Comparison of ENCODE assay signal across 9 mouse cellular contexts in genomic region chr10:12547037-12547625, GRCm38 (mm10).
A peak's percentile ranks its signal among the peaks of the same experiment; 100 is the strongest.
DNase-seq lines count a peak whose midpoint lies in the region; ATAC-seq and TF ChIP-seq lines count a peak whose summit lies in the region.
"Had no signal": no experiment of that assay in that cellular context is flagged by ENCODE, and none has a peak within 500 bp of the region (broad histone marks: within the 10 kb centered on the region; RNA-seq: fewer than 3 reads in every experiment).

No protein-coding gene starts in this region.

- H3K4me3 ChIP-seq in heart, embryonic 13.5 days, result peak overlapping the region; percentile 1; the same call in 1 of the 2 replicates
- H3K4me3 ChIP-seq in ES-E14 (ENCODE audit: insufficient read depth in 1 of 2, low read depth in 1 of 2, low read length in 2 of 2, poor library complexity in 1 of 2, severe bottlenecking in 1 of 2), result peak overlapping the region; percentile 61 to 67
- H3K4me3 ChIP-seq in forebrain, postnatal 0 days (ENCODE audit: low read depth, low read length), result no peak overlapping the region
- no peak overlapping the region for H3K4me3 ChIP-seq in lung, postnatal 0 days (ENCODE audit: low read depth, low read length)
- H3K4me3 ChIP-seq in cerebellum, adult 2 months (replicated peaks; ENCODE audit: insufficient read depth, low read depth, low read length), result no peak overlapping the region

- DNase-seq in heart, adult 11 months, result no peak
- DNase-seq in ES-E14 (ENCODE audit: low read depth, low spot score), result no peak
- DNase-seq in forebrain, postnatal 0 days, result peak; percentile 46
- peak; percentile 11 for DNase-seq in lung, postnatal 0 days (ENCODE audit: low spot score)
- DNase-seq in cerebellum, adult 18-20 months, result no peak
- DNase-seq in cerebellum, adult 2 months, result no peak
- DNase-seq: gastrocnemius, postnatal 10 days had no signal

- TF ChIP-seq CTCF in forebrain, postnatal 0 days (IDR thresholded peaks at IDR 0.05; ENCODE audit: low read depth), result no peak
- TF ChIP-seq CTCF in lung, postnatal 0 days (IDR thresholded peaks at IDR 0.05), result no peak
- no peak for TF ChIP-seq CTCF in cerebellum, adult 2 months (IDR thresholded peaks at IDR 0.05; ENCODE audit: borderline replicate concordance, insufficient read depth, low read depth, low read length)

- peak overlapping the region; percentile 32 for H3K4me2 ChIP-seq in heart, embryonic 13.5 days
- peak overlapping the region; percentile 23 for H3K4me2 ChIP-seq in forebrain, postnatal 0 days (ENCODE audit: low read depth)
- 0 out of 2 replicates have a peak overlapping the region, but pooled peaks have one; percentile 19 for H3K4me2 ChIP-seq in lung, postnatal 0 days (replicated peaks; ENCODE audit: low read depth, low read length)

- H3K27me3 ChIP-seq in heart, embryonic 13.5 days (replicated peaks), result no peaks in the 10 kb centered on the region
- 0 out of 2 replicates have a peak, but pooled peaks cover 6% of the 10 kb centered on the region for H3K27me3 ChIP-seq in forebrain, postnatal 0 days (ENCODE audit: insufficient read depth, low read length)
- no peaks in the 10 kb centered on the region for H3K27me3 ChIP-seq in lung, postnatal 0 days (replicated peaks; ENCODE audit: insufficient read depth, low read length)
- no peaks in the 10 kb centered on the region for H3K27me3 ChIP-seq in cerebellum, adult 2 months (ENCODE audit: control insufficient read depth, insufficient read depth, low read length)

- WGBS in heart, embryonic 13.5 days, result 50% methylated on average over 6 of the region's 6 CpGs
- WGBS in forebrain, postnatal 0 days, result 14% methylated on average over 6 of the region's 6 CpGs
- 36% methylated on average over 6 of the region's 6 CpGs for WGBS in lung, postnatal 0 days
- WGBS in cerebellum, adult 2 months, result 28% methylated on average over 6 of the region's 6 CpGs

- 0 out of 2 replicates have a peak overlapping the region, but pooled peaks have one; percentile 14 for H3K9ac ChIP-seq in heart, embryonic 13.5 days
- H3K9ac ChIP-seq in ES-E14 (ENCODE audit: insufficient read depth, low read depth, low read length, poor library complexity, severe bottlenecking), result peak overlapping the region; percentile 70
- no peak overlapping the region for H3K9ac ChIP-seq in forebrain, postnatal 0 days
- H3K9ac ChIP-seq in lung, postnatal 0 days (replicated peaks; ENCODE audit: low read depth), result no peak overlapping the region

- no peaks in the 10 kb centered on the region for H3K36me3 ChIP-seq in heart, embryonic 13.5 days
- H3K36me3 ChIP-seq in ES-E14 (ENCODE audit: control insufficient read depth, insufficient read depth, low read length, poor library complexity, severe bottlenecking), result no peaks in the 10 kb centered on the region
- no peaks in the 10 kb centered on the region for H3K36me3 ChIP-seq in forebrain, postnatal 0 days (ENCODE audit: insufficient read depth)
- 0 out of 2 replicates have a peak, but pooled peaks cover 3% of the 10 kb centered on the region for H3K36me3 ChIP-seq in lung, postnatal 0 days (ENCODE audit: insufficient read depth, low read length)

- no peak for TF ChIP-seq POLR2A in cerebellum, adult 2 months (IDR thresholded peaks at IDR 0.05; ENCODE audit: borderline replicate concordance, insufficient read depth, low read length)

- peaks cover 36% of the 10 kb centered on the region for H3K4me1 ChIP-seq in heart, embryonic 13.5 days
- peaks cover 11 to 13% of the 10 kb centered on the region in 2 experiments for H3K4me1 ChIP-seq in ES-E14 (ENCODE audit: control insufficient read depth in 2 of 2, insufficient read depth in 2 of 2, low read length in 2 of 2, poor library complexity in 1 of 2)
- no peaks in the 10 kb centered on the region for H3K4me1 ChIP-seq in forebrain, postnatal 0 days (ENCODE audit: insufficient read depth)
- H3K4me1 ChIP-seq in lung, postnatal 0 days (ENCODE audit: insufficient read depth, low read depth, low read length), result peaks cover 8% of the 10 kb centered on the region; the same call in 1 of the 2 replicates
- H3K4me1 ChIP-seq in cerebellum, adult 2 months (ENCODE audit: control insufficient read depth, insufficient read depth, low read length), result 0 out of 2 replicates have a peak, but pooled peaks cover 2% of the 10 kb centered on the region

- TF ChIP-seq EP300 in lung, postnatal 0 days (IDR thresholded peaks at IDR 0.05), result no peak

- no peaks in the 10 kb centered on the region for H3K9me3 ChIP-seq in heart, embryonic 13.5 days
- H3K9me3 ChIP-seq in ES-E14 (ENCODE audit: control insufficient read depth, insufficient read depth, low read depth, low read length), result no peaks in the 10 kb centered on the region
- H3K9me3 ChIP-seq in forebrain, postnatal 0 days (ENCODE audit: low read length), result no peaks in the 10 kb centered on the region
- no peaks in the 10 kb centered on the region for H3K9me3 ChIP-seq in lung, postnatal 0 days (ENCODE audit: low read length)

- H3K27ac ChIP-seq in heart, embryonic 13.5 days (replicated peaks), result no peak overlapping the region
- H3K27ac ChIP-seq in ES-E14 (ENCODE audit: insufficient read depth, low read depth, low read length, poor library complexity, severe bottlenecking), result no peak overlapping the region
- no peak overlapping the region for H3K27ac ChIP-seq in forebrain, postnatal 0 days (ENCODE audit: low read depth, low read length)
- H3K27ac ChIP-seq in lung, postnatal 0 days (ENCODE audit: low read length), result no peak overlapping the region
- no peak overlapping the region for H3K27ac ChIP-seq in cerebellum, adult 2 months (ENCODE audit: insufficient read depth, low read length)

- in situ Hi-C loops in ES-E14 (cut with MboI; ENCODE audit: low sequenced_read_pairs in 2 of 2, unreplicated experiment in 2 of 2), result no loop called here

- ATAC-seq in heart, embryonic 13.5 days (ENCODE audit: extremely low read depth, insufficient number of reproducible peaks, low FRiP score, low TSS enrichment), result no peak
- ATAC-seq in forebrain, postnatal 0 days, result peak; percentile 42; the same call in 1 of the 2 replicates
- no peak for ATAC-seq in lung, postnatal 0 days
- ATAC-seq in inflammation-experienced regulatory T-cells, adult 6 months, result no peak

TF ChIP-seq in ES-E14, 5 proteins besides CTCF, POLR2A, EP300 and RAD21:
- TF ChIP-seq ZNF384 (IDR thresholded peaks at IDR 0.05; ENCODE audit: low read depth, low read length), result no peak
- no peak for TF ChIP-seq CHD2 (IDR thresholded peaks at IDR 0.05; ENCODE audit: low read depth, low read length)

Comparison
In these comparisons a context has a peak if more than half of its experiments do, and no peak if none do; other contexts are left out.
1. H3K4me3 ChIP-seq: peak in heart, embryonic 13.5 days (single experiment) and ES-E14 (2 of 2); none in forebrain, postnatal 0 days (single experiment), lung, postnatal 0 days (single experiment) and cerebellum, adult 2 months (single experiment).
2. H3K9ac ChIP-seq: peak in heart, embryonic 13.5 days (single experiment) and ES-E14 (single experiment); none in forebrain, postnatal 0 days (single experiment) and lung, postnatal 0 days (single experiment).
3. DNase-seq: peak in forebrain, postnatal 0 days (single experiment) and lung, postnatal 0 days (single experiment); none in heart, adult 11 months (single experiment), ES-E14 (single experiment), cerebellum, adult 18-20 months (0 of 2) and cerebellum, adult 2 months (0 of 2).
4. Peak in every context shown above with its lines, with median percentiles within 50 percentile points of each other: H3K4me2 ChIP-seq.